Mouse (Mus musculus) WW6 (cell line): ENCODE data around the gene Ykt6.
A peak's percentile ranks its signal among the peaks of the same experiment; 100 is the strongest.
"Not testable (repeated sequence)": the region's sequence is repeated elsewhere in the genome, so short reads cannot be mapped to it uniquely, and the experiment has no call there.

ENCODE experiments used
- DNase-seq: peaks from one replicate; pipeline ENCODE4 v3.0.0-alpha.2; 2013; ENCODE audit warnings: low read depth, low spot score

The Ykt6 gene

DNA sequence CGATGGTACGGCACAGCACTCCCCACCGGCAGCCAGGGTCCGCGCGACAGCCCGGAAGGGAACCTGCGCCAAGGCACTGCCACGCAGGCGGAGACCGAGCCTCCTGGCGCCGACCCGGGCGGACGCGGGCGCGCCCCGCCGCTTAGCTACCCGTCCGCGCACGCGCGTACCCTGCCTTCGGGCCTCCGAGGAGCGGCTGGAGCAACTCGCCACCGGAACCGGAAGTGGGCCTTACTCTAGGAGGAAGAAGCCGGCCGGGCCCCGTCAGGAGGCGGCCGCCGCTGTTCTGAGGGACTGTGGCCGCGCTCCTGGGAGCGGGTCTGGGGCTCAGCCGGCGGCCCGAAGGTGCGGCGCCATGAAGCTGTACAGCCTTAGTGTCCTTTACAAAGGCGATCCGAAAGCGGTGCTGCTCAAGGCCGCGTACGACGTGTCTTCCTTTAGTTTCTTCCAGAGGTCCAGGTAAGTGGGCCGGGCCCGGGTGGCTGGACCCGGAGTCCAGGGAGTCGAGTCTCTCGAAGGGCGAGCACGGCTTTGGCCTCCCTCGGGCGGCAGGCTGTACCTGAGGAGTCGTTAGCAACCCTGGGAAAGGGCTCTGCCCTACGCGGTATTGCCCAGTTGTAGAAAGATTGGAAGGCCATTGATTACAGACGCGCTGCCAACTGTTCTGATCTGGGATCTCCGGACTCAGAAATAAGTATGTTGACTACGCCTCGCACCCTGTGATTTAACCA lies at the start of gene Ykt6:
Gene Ykt6 (plus strand): TSS at position 148 of the 731 bp plus-strand sequence.
- peak; percentile 73 for DNase-seq

DNA sequence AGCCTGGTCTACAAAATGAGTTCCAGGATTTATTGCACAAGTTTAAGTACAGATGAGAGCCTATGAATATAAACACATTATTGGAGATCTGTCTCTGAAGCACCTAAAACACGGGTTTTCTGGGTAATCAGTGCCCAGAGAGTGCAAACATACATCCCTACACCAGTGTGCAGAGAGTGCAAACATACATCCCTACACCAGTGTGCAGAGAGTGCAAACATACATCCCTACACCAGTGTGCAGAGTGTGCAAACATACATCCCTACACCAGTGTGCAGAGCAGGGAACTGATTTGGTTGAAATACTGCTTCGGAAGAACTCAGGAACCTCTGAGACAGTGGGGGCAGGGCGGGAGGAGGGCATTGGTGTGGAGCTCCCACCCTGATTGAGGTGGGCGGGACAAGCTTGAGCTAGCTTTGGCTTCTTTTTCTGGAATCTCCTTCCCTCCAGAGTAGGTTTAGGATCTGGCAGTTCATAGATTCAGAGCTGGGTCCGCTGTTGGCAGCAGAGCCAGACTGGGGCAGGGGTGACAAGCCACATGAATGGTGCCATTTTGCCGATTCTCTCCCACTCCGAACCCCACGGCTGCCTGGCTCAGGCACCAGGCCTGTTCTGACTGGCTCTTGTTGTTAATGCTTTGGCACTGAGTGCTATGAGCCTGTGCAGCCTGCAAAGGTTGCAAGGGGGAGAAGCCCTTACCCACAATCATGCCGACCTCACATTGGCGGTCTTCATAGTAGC lies 49.5 kb upstream of the Ykt6 start:
- no peak for DNase-seq

DNA sequence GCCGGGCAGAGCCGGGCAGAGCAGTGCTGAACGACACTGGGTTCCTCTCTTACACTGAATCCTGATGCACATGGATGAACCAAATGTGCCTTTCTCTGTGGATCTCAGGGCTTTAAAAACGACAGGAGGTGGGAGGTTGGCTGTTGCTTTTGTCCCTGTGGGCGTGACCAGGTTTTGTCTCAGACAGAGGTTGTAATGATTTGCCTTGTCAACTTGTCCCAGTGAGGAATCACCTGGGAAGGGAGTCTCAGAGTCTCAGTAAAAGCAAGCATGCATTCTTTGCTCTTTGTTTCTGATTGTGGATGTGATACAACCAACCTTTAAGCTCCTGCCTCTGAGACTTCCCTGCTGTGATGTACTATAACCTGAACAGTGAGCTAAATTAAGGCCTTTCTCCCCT lies 48.4 kb upstream of the Ykt6 start:
- DNase-seq: no peak

GRCm38 (mm10) chr11:5908642-5909041 lies 46.9 kb upstream of the Ykt6 start:
- DNase-seq: no peak

- no peak for DNase-seq
Observed at GRCm38 (mm10) chr11:5912635-5913034, 42.9 kb upstream of the Ykt6 start.

DNA sequence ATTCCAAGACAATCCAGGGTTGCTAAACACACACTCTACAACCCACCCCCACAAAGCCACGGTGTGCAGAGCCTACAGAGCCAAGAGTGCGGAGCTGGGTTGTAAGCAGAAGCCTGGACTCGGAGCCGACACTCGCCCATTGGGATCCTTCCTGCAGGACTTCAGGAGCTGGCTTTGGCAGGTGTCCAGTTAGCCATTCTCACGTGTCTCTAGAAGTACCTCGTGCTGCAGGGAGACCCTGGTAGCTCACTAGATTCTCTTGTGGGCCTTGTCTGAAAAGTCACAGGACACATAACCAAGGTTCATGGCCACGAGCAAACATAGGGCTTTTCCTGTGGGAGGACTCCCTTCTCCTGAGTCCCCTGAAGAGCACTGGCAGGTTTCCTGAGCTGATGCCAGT lies 42.2 kb upstream of the Ykt6 start:
- DNase-seq: no peak

DNA sequence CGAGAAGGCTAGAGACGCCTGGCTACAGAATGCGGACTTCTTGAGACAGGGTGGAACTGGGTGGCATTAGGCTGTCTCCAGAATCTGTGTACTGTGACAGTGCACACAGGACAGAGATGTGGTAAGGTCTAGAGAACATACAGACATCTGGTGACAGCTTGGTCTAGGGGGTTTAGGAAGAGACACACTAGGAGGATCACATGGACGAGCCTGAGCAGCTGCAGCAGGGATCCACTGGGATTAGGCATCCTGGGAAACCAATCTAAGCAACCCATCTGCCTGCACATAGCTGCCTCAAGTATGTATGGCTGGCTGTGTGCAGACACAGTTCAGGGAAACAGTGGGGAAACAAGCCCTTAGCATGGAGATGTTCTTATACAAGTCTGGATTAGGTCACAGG lies 41.6 kb upstream of the Ykt6 start:
- DNase-seq: no peak

- DNase-seq: no peak
Observed at GRCm38 (mm10) chr11:5914940-5915339, 40.6 kb upstream of the Ykt6 start.

GRCm38 (mm10) chr11:5915429-5916177 lies 39.9 kb upstream of the Ykt6 start:
- no peak for DNase-seq

DNA sequence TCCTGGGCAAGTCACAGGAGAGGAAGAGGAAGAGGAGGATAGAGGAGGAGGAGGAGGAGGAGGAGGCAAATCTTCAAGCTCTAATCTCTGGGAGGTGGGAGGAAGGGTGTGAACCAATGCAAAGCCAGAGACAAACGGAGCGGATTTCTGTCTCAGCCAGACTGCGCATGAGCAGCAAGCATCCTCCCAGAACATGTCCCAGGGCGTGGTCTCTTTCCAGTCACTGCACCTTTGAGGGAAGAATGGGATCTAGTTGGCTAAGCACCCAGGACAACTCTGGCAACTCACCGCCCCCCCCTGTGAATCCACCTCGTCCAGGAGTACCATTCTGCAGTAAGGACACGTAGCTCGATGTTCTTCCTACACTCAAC lies 39.3 kb upstream of the Ykt6 start:
- no peak for DNase-seq

GRCm38 (mm10) chr11:5918111-5918510 lies 37.4 kb upstream of the Ykt6 start:
- DNase-seq: no peak

GRCm38 (mm10) chr11:5919606-5920005 lies 35.9 kb upstream of the Ykt6 start:
- no peak for DNase-seq

- no peak for DNase-seq
Observed at GRCm38 (mm10) chr11:5920323-5920960, 35.1 kb upstream of the Ykt6 start.

GRCm38 (mm10) chr11:5924699-5925098 lies 30.8 kb upstream of the Ykt6 start:
- no peak for DNase-seq

DNA sequence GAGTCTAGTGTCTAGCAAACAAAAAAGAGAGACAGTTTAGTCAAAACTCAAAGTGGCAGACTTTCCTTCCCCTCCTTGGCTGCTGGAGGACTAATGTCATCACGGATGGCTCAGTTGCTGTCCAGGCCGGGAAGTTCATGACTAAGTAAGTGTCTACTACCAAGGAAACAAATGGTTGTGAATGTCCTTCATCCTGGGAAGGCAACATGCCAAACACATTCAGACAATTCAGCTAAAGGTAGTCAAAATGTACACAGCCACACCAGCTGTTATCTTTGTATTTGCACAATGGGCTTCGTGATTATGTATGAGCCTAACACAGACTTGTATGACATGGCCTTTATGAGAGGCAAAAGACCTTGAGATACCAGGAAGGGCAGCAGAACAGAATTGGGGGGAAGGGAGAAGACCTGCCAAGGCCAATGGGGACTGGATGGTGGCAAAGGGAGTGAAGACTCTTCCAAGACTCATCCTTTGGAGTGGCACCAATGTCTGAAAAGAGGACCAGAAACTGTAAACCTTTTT lies 28.7 kb upstream of the Ykt6 start:
- DNase-seq: no peak

DNA sequence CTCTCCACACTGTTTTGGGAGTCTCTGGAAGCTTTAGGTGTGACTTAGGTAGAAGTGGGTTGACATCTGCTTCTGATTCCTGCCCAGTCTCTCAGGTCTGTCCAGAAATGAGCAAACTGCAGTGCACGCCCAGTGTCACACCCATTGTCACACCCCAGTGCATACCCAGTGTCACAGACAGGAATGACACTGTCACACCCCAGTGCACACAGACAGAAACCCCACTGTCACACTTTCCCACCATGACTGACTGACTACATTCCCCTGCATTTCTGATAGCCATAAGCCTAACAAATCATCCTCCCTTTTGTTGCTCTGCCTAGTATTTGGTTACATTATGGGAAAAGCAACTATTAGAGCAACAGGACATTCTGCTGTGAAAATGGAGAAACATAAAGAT lies 24.9 kb upstream of the Ykt6 start:
- DNase-seq: no peak

- not testable (repeated sequence) for DNase-seq
Observed at GRCm38 (mm10) chr11:5931947-5932346, 23.5 kb upstream of the Ykt6 start.

GRCm38 (mm10) chr11:5934531-5934930 lies 21.0 kb upstream of the Ykt6 start:
- not testable (repeated sequence) for DNase-seq

DNA sequence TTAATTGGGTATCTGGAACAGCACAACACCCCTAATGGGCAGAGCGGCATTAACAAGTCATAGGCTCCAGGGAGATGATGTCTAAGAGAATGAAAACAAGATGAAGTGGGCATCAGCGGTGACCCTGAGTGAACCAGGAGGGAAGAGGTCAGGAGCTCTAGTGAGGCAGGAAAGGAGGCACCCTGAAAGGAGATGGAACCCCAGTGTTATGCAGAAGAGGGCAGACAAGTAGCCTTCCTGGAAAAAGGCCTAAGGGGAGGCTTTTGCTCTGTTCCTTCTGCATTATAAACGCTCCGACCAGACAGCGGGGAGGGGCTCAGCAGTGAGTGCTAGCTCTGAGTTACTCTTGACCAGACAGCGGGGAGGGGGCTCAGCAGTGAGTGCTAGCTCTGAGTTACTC lies 12.5 kb upstream of the Ykt6 start:
- DNase-seq: peak; percentile 40

DNA sequence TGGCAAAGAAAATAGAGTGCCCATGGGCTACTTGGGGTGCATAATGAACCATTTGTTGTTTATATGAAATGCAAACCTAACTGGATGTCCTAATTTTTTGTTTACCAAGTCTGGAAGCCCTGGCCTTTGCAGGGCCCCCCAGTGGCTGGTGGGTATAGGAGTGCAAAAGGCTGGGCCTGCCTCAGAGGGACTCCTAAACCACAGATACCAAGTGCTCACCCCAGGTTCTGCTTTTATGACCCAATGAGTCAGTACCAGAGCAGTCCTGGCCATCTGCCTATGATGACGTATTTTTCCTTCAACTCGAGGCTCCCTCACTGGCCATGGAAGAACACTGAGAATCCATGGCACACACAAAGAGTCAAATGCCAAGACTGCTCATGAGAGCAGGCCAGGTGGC lies 10.4 kb upstream of the Ykt6 start:
- no peak for DNase-seq

DNA sequence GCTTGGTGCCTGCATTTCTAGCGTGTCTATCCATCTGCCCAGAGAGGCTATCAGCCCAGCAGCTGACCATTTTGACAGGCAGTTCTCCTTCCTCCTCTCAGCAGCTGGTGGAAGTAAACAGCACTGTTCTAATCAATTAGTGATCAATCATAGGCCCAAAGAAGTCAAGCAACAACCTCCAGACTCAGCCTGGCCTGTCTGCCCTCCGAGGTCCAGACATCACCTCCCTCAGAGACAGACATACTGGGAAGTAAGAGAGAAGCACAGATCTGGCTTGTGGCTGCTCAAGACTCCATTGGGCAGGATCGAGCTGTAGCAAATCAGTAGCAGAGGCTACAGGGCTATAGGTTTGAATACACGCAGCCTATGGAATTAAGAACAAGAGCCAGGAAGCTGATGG lies 7.7 kb upstream of the Ykt6 start:
- no peak for DNase-seq
